Mouse (Mus musculus) kidney, adult 8-10 months (tissue): ENCODE data around the gene Itgax.
"Not testable (repeated sequence)": the region's sequence is repeated elsewhere in the genome, so short reads cannot be mapped to it uniquely, and the experiment has no call there.

Experiments used
- DNase-seq, 2 experiments: peaks; one replicate each; pipeline ENCODE4 v3.0.0; 2022

Itgax gene

DNA sequence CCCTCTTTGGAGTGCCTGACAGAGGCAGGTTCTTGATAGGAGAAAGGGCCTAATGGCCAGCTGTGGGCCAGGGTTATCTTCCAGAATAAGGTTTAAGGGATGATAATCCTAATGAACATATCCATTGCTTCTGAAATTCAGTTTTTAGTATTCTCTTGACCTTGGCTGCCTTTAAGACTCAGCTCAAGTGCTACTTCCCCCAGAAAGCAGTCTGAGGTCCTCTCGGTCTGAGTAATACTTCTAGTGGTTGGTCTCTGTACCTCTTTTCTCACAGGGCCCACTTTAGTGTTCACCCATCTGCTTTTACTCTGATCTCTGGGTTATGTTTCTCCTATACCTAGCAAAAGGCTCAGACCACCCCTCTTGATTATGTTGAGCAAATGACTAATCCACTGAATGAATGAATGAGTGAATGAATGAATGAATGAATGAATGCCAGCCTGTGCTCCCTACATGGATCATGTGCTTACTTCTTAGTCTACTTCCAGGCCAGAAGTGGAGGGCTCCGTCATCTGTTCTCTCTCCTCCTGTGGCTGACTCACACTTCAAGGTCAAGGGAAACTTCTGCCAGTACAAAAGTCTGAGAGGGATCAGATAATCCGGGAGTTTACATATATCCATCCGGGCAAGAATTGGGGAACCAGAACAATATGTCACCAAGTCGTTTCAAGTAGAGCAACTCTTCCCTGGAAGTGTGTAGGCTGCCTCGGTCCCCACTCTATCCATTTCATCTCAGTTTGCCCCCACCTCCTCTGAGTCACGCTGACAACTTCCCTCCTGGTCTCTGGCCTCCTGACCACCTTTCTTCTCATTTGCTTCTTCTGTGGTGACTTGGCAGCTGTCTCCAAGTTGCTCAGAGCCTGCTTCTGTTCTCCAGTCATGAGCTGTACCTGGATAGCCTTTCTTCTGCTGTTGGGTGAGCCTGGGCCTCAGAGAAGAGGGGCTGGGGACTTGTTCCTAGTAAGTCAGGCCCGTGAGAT lies at the start of gene Itgax:
TSS of gene Itgax (plus strand) at position 807 of the 980 bp plus-strand sequence.
- no peak for DNase-seq

DNA sequence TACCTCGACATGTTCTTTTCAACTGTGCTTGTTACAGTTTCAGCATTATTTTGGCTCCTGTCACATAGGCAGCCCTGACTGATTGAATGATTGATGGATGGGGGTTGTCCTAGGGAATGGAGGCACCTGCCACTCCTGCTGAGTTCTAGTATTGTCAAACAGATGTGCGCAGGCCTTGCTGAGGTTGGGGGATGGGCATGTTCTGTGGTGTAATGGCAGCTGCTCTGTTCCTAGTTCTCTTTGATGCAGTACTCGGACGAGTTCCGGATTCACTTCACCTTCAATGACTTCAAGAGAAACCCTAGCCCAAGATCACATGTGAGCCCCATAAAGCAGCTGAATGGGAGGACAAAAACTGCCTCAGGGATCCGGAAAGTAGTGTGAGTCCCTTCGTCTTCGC lies 49.3 kb upstream of the Itgax start:
- no peak for DNase-seq

DNA sequence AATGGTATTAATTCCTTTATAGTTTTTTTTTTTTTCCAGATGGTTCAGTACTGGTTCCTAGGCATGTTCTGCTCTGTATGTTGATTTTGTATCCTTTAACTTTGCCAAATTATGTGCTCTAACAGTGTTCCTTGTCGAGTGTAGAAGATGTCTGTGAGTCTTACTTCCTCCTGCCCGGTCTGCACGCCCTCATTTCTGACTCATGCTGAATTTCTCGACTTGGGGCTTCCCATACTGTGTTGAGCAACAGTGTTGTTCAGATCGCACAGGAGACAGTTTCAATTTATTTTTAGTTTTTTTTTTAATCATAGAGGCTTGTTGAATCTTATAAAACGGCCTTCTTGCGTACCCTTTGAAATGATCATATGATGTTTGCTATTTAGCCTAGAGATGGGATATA lies 40.2 kb upstream of the Itgax start:
- no peak for DNase-seq

DNA sequence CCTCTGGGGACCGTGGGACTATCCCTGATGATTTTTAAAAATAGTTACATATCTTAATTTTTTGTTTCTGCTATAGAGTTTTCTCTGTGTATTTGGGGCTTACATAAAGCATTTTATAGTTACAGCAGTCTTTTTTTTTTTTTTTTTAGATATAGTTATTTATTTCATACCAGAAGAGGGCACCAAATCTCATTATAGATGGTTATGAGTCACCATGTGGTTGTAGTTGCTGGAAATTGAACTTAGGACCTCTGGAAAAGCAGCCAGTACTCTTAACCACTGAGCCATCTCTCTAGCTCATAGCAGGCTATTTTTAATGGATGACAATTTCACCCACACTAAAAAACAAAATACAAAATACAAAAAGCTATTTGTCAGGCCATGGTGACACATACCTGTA lies 31.2 kb upstream of the Itgax start:
- no peak for DNase-seq

DNA sequence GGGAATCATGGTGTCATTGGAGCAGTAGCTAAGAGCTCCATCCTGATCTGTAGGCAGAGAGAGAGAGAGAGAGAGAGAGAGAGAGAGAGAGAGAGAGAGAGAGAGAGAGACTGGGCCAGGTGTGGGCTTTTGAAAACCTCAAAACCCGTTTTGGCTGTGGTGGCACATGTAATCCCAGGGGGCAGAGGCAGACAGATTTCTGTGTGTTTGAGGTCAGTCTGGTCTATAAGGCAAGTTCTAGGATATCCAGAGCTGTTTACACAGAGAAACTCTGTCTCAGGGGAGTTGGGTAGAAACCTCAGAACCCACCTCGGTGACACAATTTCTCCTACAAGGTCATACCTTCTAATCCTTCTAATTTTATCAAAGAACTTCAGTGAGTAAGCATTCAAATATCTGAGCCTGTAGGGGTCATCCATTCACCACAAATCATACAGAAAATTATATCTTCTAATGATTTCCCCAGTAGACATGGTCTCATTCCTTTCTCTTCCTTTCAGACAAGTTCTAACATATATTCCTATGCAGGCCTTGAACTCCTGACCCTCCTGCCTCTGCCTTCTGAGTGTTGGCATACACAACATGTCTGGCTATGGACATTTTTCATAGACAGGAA lies 28.5 kb upstream of the Itgax start:
- DNase-seq: no peak

DNA sequence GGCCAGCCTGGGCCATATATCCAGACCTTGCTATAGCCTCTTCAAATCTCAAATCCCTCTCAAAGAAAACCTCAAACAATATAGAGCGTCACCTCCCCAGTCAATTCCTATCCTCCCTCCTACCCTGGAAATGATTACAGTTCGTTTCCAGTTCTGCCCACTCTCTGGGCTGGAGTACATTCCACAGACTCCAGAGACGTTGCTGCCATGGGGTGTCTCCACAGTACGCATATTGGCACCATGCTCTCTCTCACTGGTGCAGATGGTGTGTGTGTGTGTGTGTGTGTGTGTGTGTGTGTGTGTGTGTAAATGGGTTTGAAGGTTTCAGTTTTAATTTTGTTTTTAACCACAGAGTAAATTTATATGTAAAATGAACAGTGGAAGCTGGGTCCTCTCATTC lies 24.1 kb upstream of the Itgax start:
- no peak for DNase-seq

DNA sequence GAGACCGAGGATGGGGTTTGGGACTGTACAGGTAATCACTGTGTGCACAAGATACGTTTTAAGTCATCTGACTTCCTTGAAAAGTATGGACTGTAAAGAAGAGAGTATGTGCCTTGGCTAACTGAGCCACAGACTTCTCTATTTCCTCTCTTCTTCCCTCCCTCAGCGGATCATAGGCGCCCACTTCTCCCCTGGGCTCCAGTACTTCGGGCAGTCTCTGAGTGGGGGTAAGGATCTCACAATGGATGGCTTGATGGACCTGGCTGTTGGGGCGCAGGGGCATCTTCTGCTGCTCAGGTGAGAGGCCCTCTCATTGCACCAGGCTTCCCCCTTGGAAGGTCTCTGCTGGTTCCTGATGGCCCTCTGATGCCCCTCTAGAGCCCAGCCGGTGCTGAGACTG lies 21.9 kb upstream of the Itgax start:
- DNase-seq: no peak

DNA sequence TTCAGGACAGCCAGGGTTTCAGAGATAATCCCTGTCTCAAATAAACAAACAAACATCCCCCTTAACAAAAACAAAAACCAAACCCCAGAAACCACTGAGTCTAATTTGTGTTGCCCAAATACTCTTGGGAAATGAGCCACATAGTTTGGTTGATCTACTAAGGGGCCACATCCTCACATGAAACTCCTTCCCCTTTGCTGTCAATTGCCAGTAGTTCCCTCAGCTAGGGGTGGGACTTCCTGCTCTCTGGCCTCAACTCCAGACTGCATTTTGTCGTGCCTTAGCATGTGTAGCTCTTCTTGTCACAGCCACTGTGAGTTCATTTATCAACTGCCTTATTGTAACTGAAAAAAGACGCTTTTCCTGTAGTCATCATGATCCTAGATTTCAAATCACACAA lies 19.0 kb upstream of the Itgax start:
- DNase-seq: no peak

DNA sequence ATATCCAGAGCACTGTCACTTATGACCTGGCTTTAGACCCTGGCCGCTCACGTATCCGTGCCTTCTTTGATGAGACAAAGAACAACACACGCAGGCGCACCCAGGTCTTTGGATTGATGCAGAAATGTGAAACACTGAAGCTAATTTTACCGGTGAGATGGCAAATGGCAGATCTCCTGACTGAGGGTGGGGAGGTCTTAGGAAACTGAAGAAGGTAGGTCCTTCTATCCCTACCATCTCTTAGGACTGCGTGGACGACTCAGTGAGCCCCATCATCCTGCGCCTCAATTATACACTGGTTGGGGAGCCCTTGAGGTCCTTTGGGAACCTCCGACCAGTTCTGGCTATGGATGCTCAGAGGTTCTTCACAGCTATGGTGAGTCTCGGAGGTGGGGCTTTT lies 17.2 kb upstream of the Itgax start:
- DNase-seq: no peak

DNA sequence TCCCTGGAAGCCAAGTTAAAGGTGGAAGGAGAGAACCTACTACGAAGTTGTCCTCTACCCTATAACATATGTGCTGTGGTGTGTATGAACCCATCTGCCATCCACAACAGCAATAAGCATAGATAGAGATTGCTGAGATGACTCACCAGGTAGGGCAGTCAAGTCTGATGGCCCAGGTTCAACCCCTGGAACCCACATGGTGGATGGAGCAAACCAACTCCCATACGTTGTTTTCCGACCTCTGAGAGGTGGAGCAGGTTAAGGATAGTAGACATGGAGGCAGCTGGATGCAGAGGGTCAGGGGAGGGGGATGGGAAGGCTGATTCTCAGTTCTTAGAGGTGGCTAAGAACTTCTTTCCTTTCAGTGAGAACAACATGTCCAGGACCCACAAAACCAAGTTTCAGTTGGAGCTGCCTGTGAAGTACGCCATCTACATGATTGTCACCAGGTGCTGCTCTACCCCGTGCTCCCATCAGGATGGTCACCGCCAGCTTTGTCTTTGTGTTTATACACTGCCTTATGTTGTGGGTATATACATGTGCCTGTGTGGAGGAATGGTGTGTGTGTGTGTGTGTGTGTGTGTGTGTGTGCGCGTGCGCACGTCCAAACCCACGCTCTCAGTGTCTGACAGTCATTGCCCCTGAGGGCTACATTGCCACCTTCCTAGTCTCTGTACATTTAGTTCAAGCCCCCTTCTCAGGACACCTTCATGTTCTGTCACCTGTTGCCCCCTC lies 14.8 kb upstream of the Itgax start:
- DNase-seq: no peak

DNA sequence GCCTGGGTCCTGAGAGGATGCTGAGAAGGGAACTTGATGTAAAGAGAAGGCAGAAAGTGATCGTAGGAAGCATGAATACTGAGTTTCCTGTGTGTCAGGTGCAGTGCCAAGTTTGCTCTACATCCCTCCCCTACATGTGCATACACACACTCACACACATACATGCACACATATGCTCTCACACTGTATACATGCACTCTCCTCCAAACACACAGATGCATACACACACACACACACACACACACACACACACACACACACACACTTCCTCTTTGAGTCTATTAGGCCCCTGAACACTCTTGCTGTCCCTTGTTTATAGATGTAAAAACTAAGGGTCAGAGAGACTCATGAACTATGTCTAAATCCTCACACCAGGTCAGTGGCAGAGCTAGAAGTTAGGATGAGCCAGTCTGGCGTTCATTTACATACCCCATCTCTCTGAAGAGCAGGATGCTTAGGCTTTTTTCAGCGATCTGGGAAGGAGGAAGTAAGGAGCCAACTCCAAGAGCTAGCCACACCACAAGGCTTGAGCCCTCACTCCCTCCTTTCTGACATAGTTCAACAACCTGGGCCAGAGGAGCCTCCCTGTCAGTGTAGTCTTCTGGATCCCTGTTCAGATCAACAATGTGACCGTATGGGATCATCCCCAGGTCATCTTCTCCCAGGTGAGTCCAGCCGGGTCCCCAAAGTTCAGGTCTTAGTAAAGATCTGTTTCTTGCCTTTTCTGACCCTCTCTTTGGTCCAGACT lies 14.0 kb upstream of the Itgax start:
- DNase-seq: no peak

DNA sequence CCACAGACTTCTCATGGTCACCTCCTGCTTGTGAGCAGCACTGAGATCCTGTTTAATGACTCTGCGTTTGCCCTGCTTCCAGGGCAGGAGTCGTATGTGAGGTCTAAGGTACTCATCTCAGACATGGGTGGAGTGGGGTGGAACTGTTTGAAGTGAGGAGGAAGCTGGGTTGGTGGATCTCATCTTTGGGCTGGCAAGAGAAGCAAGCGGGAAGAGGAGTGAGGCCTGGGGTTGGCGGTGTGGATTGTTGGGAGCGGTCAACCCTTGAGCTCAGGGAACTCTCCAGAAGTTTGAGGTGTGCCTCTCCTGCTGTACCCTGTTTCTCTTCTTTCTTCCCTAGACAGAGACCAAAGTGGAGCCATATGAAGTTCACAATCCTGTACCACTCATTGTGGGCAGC lies 13.0 kb upstream of the Itgax start:
- no peak for DNase-seq

DNA sequence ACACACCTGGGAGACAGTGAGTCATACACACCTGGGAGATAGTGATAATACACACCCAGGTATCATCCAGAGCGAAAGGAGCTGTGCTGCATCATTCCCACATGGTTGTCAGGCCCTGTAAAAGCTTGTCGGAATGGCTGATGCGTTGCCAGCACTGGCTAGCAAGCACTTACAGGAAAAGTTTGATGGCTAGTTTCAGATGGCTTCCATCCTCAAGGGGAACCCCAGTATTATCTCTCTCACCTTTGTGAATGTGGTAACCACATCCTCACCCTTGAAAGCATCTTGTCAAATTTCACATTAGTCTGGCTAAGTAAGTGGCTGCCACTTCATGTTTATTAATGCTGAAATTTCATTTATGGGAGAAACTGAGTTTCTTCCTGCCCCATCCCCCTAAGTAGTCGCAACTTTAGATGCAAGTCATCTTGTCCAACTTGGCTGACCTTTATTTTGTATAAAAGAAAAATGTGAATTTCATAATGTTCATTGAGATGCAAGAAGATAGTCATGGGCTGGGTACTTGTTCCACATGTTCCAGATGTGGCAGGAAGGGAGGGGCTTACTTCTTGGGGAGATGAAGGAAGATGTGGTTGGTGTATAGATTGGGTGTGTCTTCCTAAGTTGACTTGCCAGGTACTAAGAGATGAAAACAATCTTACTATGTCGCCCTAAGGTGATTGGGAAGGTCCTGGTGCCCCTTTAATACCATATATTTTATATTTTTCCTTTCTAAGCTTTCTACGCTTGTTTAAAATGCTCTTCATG lies 9.4 kb upstream of the Itgax start:
- no peak for DNase-seq

DNA sequence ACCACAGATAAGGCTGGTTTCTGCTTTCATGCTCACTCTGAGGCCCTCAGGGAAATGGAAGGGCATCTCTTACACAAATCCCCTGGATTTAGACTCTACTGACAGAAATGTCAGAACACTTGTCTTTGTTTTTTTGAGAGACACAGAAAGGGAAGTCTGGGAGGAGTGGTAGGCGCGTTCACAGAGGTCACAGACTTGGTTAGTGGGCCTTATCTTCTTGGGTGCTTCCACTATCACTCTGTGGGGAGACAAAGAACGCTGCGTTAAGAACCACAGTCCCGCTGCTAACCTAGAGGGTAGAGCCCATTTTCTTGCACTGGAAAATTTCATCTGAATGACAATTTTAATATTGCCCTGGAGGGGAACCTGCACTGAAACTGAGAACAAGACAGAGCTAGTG lies 2.8 kb downstream of the Itgax start:
- DNase-seq: no peak

DNA sequence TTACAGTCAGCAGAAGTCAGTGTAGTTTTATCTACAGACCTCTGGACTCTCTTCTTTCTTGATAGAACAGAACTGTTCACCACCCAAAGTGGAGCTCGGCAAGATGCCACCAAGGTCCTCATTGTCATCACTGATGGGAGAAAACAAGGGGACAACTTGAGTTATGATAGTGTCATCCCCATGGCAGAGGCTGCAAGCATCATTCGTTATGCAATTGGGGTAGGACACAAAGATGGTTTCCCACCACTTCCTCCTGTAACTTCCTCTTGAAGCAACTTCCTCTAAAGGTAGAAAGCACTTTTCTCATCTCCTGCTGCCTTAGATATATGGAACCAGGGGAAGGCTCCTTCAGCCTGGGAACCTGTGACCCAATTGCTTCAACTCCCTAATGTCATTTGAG lies 4.2 kb downstream of the Itgax start:
- no peak for DNase-seq

DNA sequence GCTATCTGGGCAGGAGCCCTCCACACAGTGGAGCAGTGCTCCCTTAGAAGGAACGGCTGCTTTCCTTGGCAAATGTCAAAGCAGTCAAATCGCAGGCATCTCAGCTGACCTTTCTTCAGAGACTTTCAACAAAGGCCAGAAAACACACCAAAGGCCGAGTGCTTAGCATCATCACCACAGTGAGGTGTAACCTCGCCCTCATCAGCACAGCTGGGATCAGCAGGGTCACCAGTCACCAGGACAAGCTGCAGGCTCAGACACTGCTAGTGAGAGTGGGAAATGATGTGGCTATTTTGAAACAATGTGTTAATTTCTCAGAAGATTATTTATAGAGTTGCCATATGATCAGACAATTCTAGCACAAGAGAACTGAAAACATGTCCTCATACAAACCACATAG lies 7.6 kb downstream of the Itgax start:
- DNase-seq: no peak

DNA sequence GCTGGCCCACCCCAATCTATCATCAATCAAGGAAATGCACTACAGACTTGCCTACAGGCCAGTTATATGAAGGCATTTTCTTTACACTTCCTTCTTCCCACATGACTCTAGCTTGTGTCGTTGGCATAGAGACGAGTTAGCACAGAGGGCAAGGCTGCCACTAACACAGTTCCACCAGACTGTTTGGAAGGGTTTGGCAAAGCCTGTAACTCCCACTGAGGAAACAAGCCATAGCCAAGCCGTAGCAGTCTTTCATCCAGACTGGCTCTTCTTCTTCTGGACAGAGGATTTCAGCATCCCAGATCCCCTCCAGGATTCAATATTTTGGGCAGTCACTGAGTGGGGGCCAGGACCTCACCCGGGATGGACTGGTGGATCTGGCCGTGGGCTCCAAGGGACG lies 10.3 kb downstream of the Itgax start:
- DNase-seq: no peak

DNA sequence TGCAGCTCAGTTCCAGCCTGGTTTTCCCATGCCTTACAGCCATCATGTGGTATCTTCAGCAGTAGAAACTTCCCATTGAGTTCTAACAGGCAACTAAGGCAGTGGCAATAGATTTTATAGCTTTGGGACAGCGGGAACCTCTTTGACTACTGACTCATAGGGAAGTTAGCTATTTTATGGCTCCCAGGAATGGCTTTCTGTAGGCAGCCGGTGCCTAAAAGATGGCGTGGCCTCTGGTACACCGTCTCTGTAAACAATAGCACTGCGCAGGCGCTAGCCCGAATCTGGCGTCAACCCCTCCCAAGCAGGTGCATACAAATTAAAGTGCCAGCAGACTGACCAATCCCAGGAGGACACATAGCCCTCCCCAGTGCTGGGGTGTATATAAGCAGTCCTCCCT lies 21.6 kb downstream of the Itgax start:
- no peak for DNase-seq

DNA sequence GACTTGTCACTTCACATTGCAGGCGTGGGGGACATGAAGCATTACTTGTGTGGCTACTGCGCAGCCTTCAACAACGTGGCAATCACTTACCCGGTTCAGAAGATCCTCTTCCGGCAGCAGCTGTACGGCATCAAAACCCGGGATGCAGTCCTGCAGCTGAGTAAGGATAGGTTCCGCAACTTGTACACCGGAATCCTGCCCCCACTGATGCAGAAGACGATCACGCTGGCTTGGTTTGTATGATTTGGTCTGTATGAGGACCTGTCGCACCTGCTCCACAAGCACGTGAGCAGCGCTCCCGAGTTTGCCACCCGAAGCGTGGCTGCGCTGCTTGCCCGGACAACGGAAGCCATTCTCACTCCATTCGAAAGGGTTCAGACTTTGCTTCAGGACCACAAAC lies 24.7 kb downstream of the Itgax start, which contains the start of gene Itgad:
TSS of gene Itgad (plus strand) at position 301 of the 400 bp plus-strand sequence.
- no peak for DNase-seq

DNA sequence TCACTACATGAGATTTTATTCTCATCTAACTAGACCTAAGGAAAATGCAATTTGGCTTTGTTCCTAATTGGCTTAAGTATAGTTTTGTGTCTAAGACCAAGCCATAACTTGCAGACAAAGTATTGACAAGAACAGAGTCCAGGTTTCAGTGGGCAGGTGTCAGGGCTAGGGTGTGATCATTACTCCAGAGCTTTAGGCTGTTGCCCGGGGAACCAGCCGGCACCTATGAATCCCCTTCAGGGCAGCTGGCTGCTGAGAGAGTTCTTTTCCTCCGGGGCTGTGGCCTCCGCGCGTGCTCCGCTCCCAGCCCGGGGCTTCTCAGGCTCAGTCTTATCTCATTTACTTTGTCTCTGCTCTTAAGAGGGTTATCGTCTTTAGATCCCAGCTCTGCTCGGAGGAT lies 25.6 kb downstream of the Itgax start:
- no peak for DNase-seq

DNA sequence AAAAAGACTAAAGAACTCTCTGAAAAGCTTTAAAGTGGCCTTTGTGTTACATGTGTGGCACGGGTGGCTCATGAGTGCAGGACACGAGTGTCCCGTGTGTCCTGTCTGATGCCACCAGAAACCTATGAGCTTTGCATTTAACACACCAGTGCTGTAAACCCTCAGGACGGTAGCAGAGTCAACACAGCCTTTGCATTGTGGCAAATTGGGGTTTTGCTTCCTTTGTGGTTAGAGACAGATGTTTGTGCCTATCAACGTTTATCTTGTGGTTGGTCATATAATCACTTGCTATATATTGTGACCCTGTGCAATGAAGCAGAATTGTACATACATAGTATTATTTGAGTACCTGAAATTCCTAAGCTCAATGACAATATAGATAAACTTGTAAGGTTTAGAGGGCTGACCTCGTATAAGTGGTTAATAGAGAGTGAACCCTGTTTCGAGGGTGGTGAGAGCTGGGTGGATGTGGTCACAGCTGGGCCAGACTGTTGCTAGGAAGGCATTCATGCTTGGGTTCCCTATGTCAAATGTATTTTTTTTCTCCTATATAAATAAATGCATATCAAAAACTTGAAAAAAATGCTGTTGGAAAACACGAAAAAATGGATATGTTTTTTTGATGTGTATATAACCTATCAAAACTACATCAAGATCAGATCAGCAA lies 29.5 kb downstream of the Itgax start:
- not testable (repeated sequence) for DNase-seq

DNA sequence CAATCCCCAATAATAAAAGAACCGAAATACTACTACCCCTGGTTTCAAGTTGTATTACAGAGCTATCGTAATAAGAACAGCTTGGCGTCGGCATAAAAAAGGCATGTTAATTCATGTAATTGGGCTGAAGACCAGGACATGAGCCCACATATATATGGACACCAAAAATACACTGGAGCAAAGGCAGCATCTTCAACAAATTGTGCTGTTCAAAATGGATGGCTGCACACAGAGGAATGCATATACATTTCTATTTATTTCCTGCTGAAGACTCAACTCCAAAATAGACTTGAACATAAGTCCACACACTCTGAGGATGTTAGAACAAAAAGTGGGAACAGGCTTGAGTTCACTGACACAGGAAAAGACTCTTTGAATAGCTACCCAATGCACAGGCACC lies 34.7 kb downstream of the Itgax start:
- no peak for DNase-seq
